Mouse (Mus musculus): Measurements from ENCODE around the gene Srrd. TPM values are rescaled to one million over a fixed set of nuclear protein-coding genes. Genes with fewer than 3 reads are reported as not detected.

Gene Srrd
- polyA plus RNA-seq, 1 experiment from 2014 or later, result 19.3 TPM

DNA sequence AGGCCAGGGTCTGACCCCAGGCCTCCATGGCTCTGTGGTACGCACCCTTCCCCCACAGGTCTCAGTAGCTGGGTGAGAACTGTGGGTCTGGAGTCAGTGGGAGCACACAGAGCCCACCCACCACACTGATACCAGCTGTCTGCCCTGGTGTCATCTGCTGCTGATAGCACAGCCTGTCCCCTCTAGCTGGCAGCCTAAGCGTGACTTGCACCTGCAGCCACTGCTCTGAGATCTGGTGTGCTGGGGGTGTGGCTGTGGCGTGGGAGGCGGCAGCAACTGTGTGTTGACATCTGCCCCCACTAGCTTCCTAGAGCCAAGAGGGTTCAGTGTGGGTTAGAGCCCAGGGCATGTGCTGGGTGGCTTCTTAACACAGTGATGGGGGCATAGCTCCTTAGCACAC lies 33.3 kb upstream of the Srrd start:
- no peak overlapping the region for H3K9ac ChIP-seq (ENCODE audit: low read length)
- no peak overlapping the region for H3K4me2 ChIP-seq (replicated peaks; ENCODE audit: low read depth)
- DNase-seq (ENCODE audit: low spot score) (no peak), ATAC-seq (ENCODE audit: low FRiP score, low TSS enrichment) (no peak)
- no peak overlapping the region for H3K4me3 ChIP-seq (ENCODE audit: low read depth, low read length)
- no peaks in the 10 kb centered on the region for H3K27me3 ChIP-seq (ENCODE audit: control insufficient read depth, insufficient read depth, low read length)
- no peak overlapping the region for H3K27ac ChIP-seq (replicated peaks)
- H3K36me3 ChIP-seq (ENCODE audit: control insufficient read depth, insufficient read depth, low read length), result peaks cover 10% of the 10 kb centered on the region; the same call in 1 of the 2 replicates
- WGBS, result 87% methylated on average over 4 of the region's 4 CpGs
- TF ChIP-seq CTCF (IDR thresholded peaks at IDR 0.05; ENCODE audit: low read depth), result no peak
- TF ChIP-seq EP300 (optimal IDR thresholded peaks at IDR 0.05), result no peak
- H3K4me1 ChIP-seq (replicated peaks; ENCODE audit: control insufficient read depth, insufficient read depth), result no peaks in the 10 kb centered on the region
- no peaks in the 10 kb centered on the region for H3K9me3 ChIP-seq (ENCODE audit: control insufficient read depth, low read length)

DNA sequence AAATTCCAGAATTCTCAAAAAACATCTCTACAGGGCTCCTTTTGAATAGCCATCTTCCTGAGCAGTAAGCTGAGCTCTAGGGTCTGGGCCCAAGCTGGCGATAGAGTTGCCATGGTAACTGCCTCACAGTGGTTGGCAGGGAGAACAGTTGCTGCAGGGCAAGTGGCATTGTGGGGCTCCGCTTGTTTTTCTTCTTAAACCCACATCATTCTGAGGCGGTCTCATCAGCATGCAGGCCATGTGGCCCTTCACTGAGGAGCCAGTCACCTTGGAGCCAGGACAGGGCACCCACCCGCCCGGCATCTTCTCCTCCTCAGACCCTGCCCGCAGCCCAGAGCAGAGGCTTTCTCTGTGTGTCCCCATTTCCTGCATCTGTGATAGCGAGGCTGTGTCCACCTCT lies 29.1 kb upstream of the Srrd start:
- peaks cover 20% of the 10 kb centered on the region for H3K36me3 ChIP-seq (ENCODE audit: control insufficient read depth, insufficient read depth, low read length)
- no peak overlapping the region for H3K9ac ChIP-seq (ENCODE audit: low read length)
- no peaks in the 10 kb centered on the region for H3K4me1 ChIP-seq (replicated peaks; ENCODE audit: control insufficient read depth, insufficient read depth)
- WGBS, result 77% methylated on average over 7 of the region's 7 CpGs
- H3K9me3 ChIP-seq (ENCODE audit: control insufficient read depth, low read length), result no peaks in the 10 kb centered on the region
- H3K27me3 ChIP-seq (ENCODE audit: control insufficient read depth, insufficient read depth, low read length), result no peaks in the 10 kb centered on the region
- ATAC-seq (ENCODE audit: low FRiP score, low TSS enrichment), result no peak
- DNase-seq (ENCODE audit: low spot score), result no peak
- no peak overlapping the region for H3K4me3 ChIP-seq (ENCODE audit: low read depth, low read length)
- TF ChIP-seq CTCF (IDR thresholded peaks at IDR 0.05; ENCODE audit: low read depth) (no peak), EP300 (optimal IDR thresholded peaks at IDR 0.05) (no peak)
- H3K4me2 ChIP-seq (replicated peaks; ENCODE audit: low read depth), result no peak overlapping the region
- no peak overlapping the region for H3K27ac ChIP-seq (replicated peaks)

DNA sequence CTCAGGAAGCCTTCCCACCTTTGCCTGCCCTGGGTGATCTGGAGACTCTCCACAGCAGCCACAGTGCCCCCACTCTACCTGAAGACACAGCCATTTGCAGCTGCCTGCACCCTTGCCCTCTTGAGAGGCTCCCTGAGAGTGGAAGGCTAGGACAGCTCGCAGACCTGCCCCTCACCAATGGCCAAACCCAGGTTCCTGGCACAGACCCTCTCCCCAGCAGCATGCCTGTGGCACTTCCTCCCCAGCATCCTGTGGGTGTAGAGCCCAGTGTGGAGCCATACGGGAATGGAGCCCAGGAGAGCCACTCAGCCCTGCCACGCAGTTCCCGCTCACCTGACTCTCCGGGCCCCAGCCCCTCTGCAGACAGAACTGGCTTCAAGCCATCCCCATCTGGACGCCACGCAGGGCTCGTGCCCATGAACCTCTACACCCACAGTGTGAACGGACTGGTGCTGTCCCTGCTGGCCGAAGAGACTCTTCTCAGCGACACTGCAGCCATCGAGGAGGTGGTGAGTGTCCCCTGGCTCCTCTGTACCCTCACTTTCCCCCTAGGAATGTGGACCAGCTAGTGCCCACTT lies 27.5 kb upstream of the Srrd start:
- no peak overlapping the region for H3K9ac ChIP-seq (ENCODE audit: low read length)
- TF ChIP-seq CTCF (IDR thresholded peaks at IDR 0.05; ENCODE audit: low read depth) (no peak), EP300 (optimal IDR thresholded peaks at IDR 0.05) (no peak)
- H3K36me3 ChIP-seq (ENCODE audit: control insufficient read depth, insufficient read depth, low read length), result peaks cover 27% of the 10 kb centered on the region
- no peaks in the 10 kb centered on the region for H3K27me3 ChIP-seq (ENCODE audit: control insufficient read depth, insufficient read depth, low read length)
- ATAC-seq (ENCODE audit: low FRiP score, low TSS enrichment) (peak; percentile 8; the same call in 1 of the 2 replicates), DNase-seq (ENCODE audit: low spot score) (no peak)
- WGBS, result 88% methylated on average over 12 of the region's 12 CpGs
- H3K4me2 ChIP-seq (replicated peaks; ENCODE audit: low read depth), result no peak overlapping the region
- no peaks in the 10 kb centered on the region for H3K4me1 ChIP-seq (replicated peaks; ENCODE audit: control insufficient read depth, insufficient read depth)
- no peaks in the 10 kb centered on the region for H3K9me3 ChIP-seq (ENCODE audit: control insufficient read depth, low read length)
- no peak overlapping the region for H3K4me3 ChIP-seq (ENCODE audit: low read depth, low read length)
- H3K27ac ChIP-seq (replicated peaks), result no peak overlapping the region

DNA sequence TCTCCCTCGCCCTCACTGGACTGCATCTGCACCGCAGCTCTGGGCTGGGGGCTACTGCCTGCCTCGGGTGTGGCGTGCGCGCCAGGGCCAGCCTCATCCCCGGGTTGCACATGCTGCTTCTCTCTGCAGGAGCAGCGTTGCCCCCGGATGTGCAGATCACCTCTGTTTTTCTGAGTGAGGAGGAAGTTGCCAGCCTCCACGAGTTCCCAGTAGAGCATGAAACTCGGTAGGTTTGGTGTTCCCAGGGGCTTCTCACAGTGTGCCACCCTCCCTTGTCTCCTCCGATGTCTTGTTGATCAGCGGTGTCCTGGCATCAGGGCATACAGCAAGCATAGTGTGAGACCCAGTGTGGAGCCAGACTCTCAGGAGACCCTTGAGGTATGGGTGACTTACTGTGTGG lies 26.5 kb upstream of the Srrd start:
- no peak overlapping the region for H3K4me3 ChIP-seq (ENCODE audit: low read depth, low read length)
- 91% methylated on average over 13 of the region's 13 CpGs for WGBS
- no peak for TF ChIP-seq EP300 (optimal IDR thresholded peaks at IDR 0.05)
- TF ChIP-seq CTCF (IDR thresholded peaks at IDR 0.05; ENCODE audit: low read depth), result no peak
- H3K36me3 ChIP-seq (ENCODE audit: control insufficient read depth, insufficient read depth, low read length), result peaks cover 31% of the 10 kb centered on the region
- no peaks in the 10 kb centered on the region for H3K9me3 ChIP-seq (ENCODE audit: control insufficient read depth, low read length)
- H3K27me3 ChIP-seq (ENCODE audit: control insufficient read depth, insufficient read depth, low read length), result no peaks in the 10 kb centered on the region
- DNase-seq (ENCODE audit: low spot score) (no peak), ATAC-seq (ENCODE audit: low FRiP score, low TSS enrichment) (no peak)
- no peak overlapping the region for H3K9ac ChIP-seq (ENCODE audit: low read length)
- no peak overlapping the region for H3K27ac ChIP-seq (replicated peaks)
- H3K4me1 ChIP-seq (replicated peaks; ENCODE audit: control insufficient read depth, insufficient read depth), result no peaks in the 10 kb centered on the region
- H3K4me2 ChIP-seq (replicated peaks; ENCODE audit: low read depth), result no peak overlapping the region

DNA sequence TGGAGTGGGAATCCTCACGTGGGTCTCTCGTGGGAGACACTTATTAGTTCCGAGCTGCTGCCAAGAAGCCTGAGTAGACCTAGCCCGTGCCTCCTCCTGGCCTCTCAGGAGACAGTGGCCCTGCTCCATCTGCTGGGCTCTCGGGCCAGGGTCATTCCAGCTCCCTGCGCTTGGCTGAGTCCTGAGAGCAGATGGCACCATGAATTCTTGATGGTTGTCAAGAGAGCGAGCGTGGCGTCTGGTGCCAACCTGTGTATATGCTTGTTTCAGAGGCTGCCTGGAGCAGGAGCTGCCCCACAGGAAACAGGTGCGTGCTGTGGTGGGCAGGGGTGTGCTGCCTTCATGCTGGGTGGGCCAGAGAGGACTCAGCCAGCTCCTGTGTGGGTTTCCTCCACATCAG lies 25.8 kb upstream of the Srrd start:
- peaks cover 31% of the 10 kb centered on the region for H3K36me3 ChIP-seq (ENCODE audit: control insufficient read depth, insufficient read depth, low read length)
- no peak overlapping the region for H3K4me3 ChIP-seq (ENCODE audit: low read depth, low read length)
- ATAC-seq (ENCODE audit: low FRiP score, low TSS enrichment), result no peak
- no peak overlapping the region for H3K27ac ChIP-seq (replicated peaks)
- TF ChIP-seq EP300 (optimal IDR thresholded peaks at IDR 0.05) (no peak), CTCF (IDR thresholded peaks at IDR 0.05; ENCODE audit: low read depth) (no peak)
- no peaks in the 10 kb centered on the region for H3K4me1 ChIP-seq (replicated peaks; ENCODE audit: control insufficient read depth, insufficient read depth)
- no peak for DNase-seq (ENCODE audit: low spot score)
- H3K4me2 ChIP-seq (replicated peaks; ENCODE audit: low read depth), result no peak overlapping the region
- 93% methylated on average over 10 of the region's 10 CpGs for WGBS
- H3K27me3 ChIP-seq (ENCODE audit: control insufficient read depth, insufficient read depth, low read length), result no peaks in the 10 kb centered on the region
- H3K9ac ChIP-seq (ENCODE audit: low read length), result no peak overlapping the region
- no peaks in the 10 kb centered on the region for H3K9me3 ChIP-seq (ENCODE audit: control insufficient read depth, low read length)

DNA sequence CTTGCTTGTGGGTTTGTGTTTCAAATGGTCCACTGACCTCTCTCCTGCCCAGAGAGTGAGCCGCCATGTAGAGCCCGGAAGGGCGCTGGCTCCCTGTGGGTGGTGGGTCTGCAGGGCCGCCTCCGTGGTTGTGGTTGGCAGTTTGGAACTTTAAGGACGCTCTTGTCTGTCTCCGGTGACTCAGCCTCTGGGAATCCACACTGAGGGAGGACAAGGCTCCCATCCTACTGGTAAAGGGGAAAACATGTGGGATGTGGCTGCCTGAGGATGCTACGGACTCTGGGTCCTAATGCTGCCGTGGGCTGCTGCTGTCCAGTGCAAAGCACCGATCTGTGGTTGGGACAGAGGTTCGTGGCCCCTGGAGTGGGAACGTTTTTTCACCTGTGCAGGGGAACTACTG lies 25.1 kb upstream of the Srrd start:
- TF ChIP-seq CTCF (IDR thresholded peaks at IDR 0.05; ENCODE audit: low read depth) (no peak), EP300 (optimal IDR thresholded peaks at IDR 0.05) (no peak)
- ATAC-seq (ENCODE audit: low FRiP score, low TSS enrichment) (no peak), DNase-seq (ENCODE audit: low spot score) (no peak)
- Histone ChIP-seq H3K27me3 (ENCODE audit: control insufficient read depth, insufficient read depth, low read length) (no peaks in the 10 kb centered on the region), H3K36me3 (ENCODE audit: control insufficient read depth, insufficient read depth, low read length) (peaks cover 31% of the 10 kb centered on the region), H3K4me2 (replicated peaks; ENCODE audit: low read depth) (no peak overlapping the region), H3K4me3 (ENCODE audit: low read depth, low read length) (no peak overlapping the region), H3K4me1 (replicated peaks; ENCODE audit: control insufficient read depth, insufficient read depth) (no peaks in the 10 kb centered on the region), H3K9me3 (ENCODE audit: control insufficient read depth, low read length) (no peaks in the 10 kb centered on the region), H3K9ac (ENCODE audit: low read length) (no peak overlapping the region), H3K27ac (replicated peaks) (no peak overlapping the region)
- WGBS, result 87% methylated on average over 12 of the region's 12 CpGs

Data from stomach, postnatal 0 days (tissue).